Mouse (Mus musculus): ENCODE measurements around the gene Tesk1.

DNA sequence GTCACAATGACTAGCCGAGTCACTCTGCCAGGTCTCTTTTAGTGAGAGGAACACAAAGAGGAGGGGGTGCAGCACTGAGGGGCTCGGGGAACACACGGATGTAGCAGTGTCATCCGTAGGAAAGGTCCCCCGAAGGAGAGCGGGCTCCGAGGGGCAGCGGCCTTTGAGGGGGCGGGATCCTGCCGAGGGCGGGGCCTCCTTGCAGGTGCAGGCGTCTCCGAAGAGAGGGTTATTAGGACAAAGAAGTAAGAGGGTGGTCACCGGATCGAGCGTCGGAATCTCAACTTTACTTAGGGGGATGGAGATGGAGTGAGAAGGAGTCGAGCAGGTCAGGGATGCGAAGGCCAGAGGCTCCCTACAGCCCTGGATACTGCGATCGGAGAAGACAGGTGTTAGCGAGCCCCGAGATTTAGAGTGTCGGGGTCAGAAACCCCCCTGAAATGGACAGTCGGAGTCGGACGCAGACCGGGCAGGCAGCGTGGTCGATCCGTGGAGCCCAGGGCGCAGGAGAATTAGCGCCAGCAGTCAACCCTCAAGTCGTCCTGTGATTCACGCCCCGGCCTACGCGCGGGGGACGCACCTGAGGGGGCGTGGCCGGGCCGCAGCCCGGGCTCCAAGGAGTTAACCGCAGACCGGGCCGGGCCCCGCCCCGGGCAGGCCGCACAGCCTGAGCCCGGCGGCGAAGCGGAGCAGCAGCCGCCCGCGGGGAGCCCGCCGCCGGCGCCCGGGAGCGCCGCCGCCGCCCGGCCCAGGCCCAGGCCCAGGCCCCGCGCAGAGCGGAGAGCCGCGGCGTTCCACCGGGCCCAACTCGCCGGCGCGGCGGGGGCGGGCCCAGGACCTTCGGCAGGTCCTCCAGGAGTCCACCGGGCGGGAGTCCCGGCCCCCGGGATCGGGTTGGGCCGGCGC is 970 bp downstream of the Tesk1 start:
- TF ChIP-seq CTCF (IDR thresholded peaks at IDR 0.05) (no peak), EP300 (IDR thresholded peaks at IDR 0.05) (no peak)

Data from lung, postnatal 0 days (tissue).